Mouse (Mus musculus) lung, embryonic 14.5 days (tissue): ENCODE measurements around the gene Ola1. TPM values are rescaled to one million over a fixed set of nuclear protein-coding genes. Genes with fewer than 3 reads are reported as not detected.
A peak's percentile ranks its signal among the peaks of the same experiment; 100 is the strongest.

Experiments
- ATAC-seq: fragments of 200-750 bp; cut with Nextera tagmentation; 2 replicates; pipeline ENCODE4 v1.8.0; 2017; ENCODE audit warnings: mild to moderate bottlenecking, moderate TSS enrichment, moderate library complexity; ENCODE audit not compliant: insufficient read depth
- DNase-seq: peaks from one replicate; pipeline ENCODE4 v3.0.0-alpha.2; 2015
- H3K27ac ChIP-seq: fragments of 300-500 bp; sonication (generic); 2 replicates; pipeline ENCODE4 v1.5.1; 2014; ENCODE audit warnings: low read depth, mild to moderate bottlenecking, moderate library complexity
- H3K27me3 ChIP-seq: fragments of 300-500 bp; sonication (generic); 2 replicates; pipeline ENCODE4 v1.6.1; 2014; ENCODE audit warnings: low read length, control low read depth; ENCODE audit not compliant: insufficient read depth
- H3K36me3 ChIP-seq: fragments of 300-500 bp; sonication (generic); 2 replicates; pipeline ENCODE4 v1.6.1; 2014; ENCODE audit warnings: control low read depth; ENCODE audit not compliant: insufficient read depth
- H3K4me1 ChIP-seq: fragments of 300-500 bp; sonication (generic); 2 replicates; pipeline ENCODE4 v1.6.1; 2014; ENCODE audit warnings: antibody characterized with exemption, control low read depth; ENCODE audit not compliant: insufficient read depth
- H3K4me2 ChIP-seq: fragments of 300-500 bp; sonication (generic); 2 replicates; pipeline ENCODE4 v1.6.1; 2014; ENCODE audit warnings: mild to moderate bottlenecking
- H3K4me3 ChIP-seq: fragments of 300-500 bp; sonication (generic); 2 replicates; pipeline ENCODE4 v1.5.1; 2014; ENCODE audit warnings: low read depth, low read length
- H3K9ac ChIP-seq: fragments of 300-500 bp; sonication (generic); 2 replicates; pipeline ENCODE4 v1.6.1; 2014
- H3K9me3 ChIP-seq: fragments of 300-500 bp; sonication (generic); 2 replicates; pipeline ENCODE4 v1.6.1; 2016; ENCODE audit warnings: low read depth, low read length, control low read depth
- CTCF ChIP-seq: IDR thresholded peaks from 2 replicates; pipeline ENCODE4 v1.5.1; 2016; ENCODE audit warnings: antibody characterized with exemption, low read depth
- WGBS: fragments of 180-500 bp; shearing (Covaris S2); extraction: QIAGEN DNeasy Blood & Tissue Kit; methylation state at CpG from one replicate; pipeline ENCODE4 v1.1.7; 2014; 5-methylcytosine and 5-hydroxymethylcytosine counted together
- polyA plus RNA-seq: library from polyadenylated mRNA; unstranded; fragments of >200 nt; fragmentation: Nextera tagmentation; extraction: Ambion mirVana; gene quantifications from 2 replicates; pipeline ENCODE4 v1.2.1, GENCODE M21; 2014

Gene Ola1
- polyA plus RNA-seq, 1 experiment from 2014 or later: 79.2 TPM

- H3K27me3 ChIP-seq: no peaks in the 10 kb centered on the region
- no peaks in the 10 kb centered on the region for H3K36me3 ChIP-seq
- H3K4me2 ChIP-seq: no peak overlapping the region
- 70% methylated on average over 5 of the region's 5 CpGs for WGBS
- no peaks in the 10 kb centered on the region for H3K9me3 ChIP-seq
- ATAC-seq (no peak), DNase-seq (no peak)
- H3K4me1 ChIP-seq: no peaks in the 10 kb centered on the region
- no peak overlapping the region for H3K27ac ChIP-seq
- no peak for TF ChIP-seq CTCF
- no peak overlapping the region for H3K9ac ChIP-seq
- no peak overlapping the region for H3K4me3 ChIP-seq
Measured at GRCm38 (mm10) chr2:73107089-73107488, 111.6 kb downstream of the Ola1 start.

- TF ChIP-seq CTCF: peak; percentile 24; the same call in 1 of the 2 replicates
- H3K9ac ChIP-seq: no peak overlapping the region
- no peaks in the 10 kb centered on the region for H3K27me3 ChIP-seq
- DNase-seq (peak; percentile 35), ATAC-seq (no peak)
- 66% methylated on average over 3 of the region's 3 CpGs for WGBS
- H3K36me3 ChIP-seq: no peaks in the 10 kb centered on the region; the same call in 1 of the 2 replicates
- no peak overlapping the region for H3K27ac ChIP-seq
- no peak overlapping the region for H3K4me2 ChIP-seq
- H3K4me3 ChIP-seq: no peak overlapping the region
- no peaks in the 10 kb centered on the region for H3K4me1 ChIP-seq
- no peaks in the 10 kb centered on the region for H3K9me3 ChIP-seq
Measured at GRCm38 (mm10) chr2:73096491-73096890, 122.2 kb downstream of the Ola1 start.

DNA sequence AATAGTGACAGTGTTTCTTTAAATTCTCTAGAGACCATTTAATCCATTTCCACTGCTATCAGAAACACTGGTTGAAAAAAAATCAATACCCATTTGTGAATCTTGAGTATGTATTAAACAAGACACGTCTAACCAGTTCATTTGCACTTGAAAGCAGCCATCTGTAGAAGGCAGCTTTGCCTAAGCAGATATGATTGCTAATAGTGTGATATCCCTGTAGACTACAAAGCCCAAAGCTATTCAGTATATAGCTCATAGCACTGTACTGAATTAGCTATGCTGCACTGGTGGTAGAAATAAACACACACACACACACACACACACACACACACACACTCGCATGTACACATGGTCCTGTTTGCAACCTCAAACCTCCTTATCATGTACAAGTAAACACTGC is 123.4 kb downstream of the Ola1 start:
- no peak overlapping the region for H3K4me2 ChIP-seq
- no peaks in the 10 kb centered on the region; the same call in 1 of the 2 replicates for H3K36me3 ChIP-seq
- H3K4me1 ChIP-seq: no peaks in the 10 kb centered on the region
- no peak overlapping the region for H3K27ac ChIP-seq
- no peak overlapping the region for H3K9ac ChIP-seq
- WGBS: 42% methylated on average over 2 of the region's 2 CpGs
- no peak overlapping the region for H3K4me3 ChIP-seq
- TF ChIP-seq CTCF: no peak
- H3K9me3 ChIP-seq: no peaks in the 10 kb centered on the region
- no peak for DNase-seq
- no peaks in the 10 kb centered on the region for H3K27me3 ChIP-seq
- no peak for ATAC-seq

DNA sequence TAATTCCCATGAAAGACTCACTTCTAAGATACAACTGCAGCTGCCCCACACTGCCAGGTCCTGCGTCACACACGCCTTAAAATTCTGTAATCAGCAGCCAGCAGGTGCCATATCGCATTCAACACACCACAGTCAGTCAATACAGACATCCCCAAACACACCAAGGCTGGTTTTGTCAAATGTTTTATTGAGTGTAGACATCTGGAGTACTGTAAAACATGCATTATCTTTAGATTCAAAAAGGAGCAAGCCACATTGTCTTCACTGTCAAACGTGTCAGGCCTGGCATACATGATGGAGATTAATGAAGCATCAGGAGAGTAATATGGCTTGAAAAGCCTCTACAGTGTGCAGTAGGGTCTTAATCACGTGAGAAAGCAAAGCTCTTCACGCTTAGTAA is 125.7 kb downstream of the Ola1 start:
- Histone ChIP-seq H3K9ac (no peak overlapping the region), H3K27me3 (no peaks in the 10 kb centered on the region), H3K27ac (no peak overlapping the region), H3K9me3 (no peaks in the 10 kb centered on the region), H3K4me3 (no peak overlapping the region), H3K36me3 (no peaks in the 10 kb centered on the region; the same call in 1 of the 2 replicates), H3K4me1 (no peaks in the 10 kb centered on the region), H3K4me2 (no peak overlapping the region)
- no peak for TF ChIP-seq CTCF
- ATAC-seq (no peak), DNase-seq (no peak)
- WGBS: 63% methylated on average over 6 of the region's 6 CpGs

- no peaks in the 10 kb centered on the region; the same call in 1 of the 2 replicates for H3K36me3 ChIP-seq
- 84% methylated on average over 8 of the region's 8 CpGs for WGBS
- no peaks in the 10 kb centered on the region for H3K9me3 ChIP-seq
- H3K27me3 ChIP-seq: no peaks in the 10 kb centered on the region
- ATAC-seq: no peak
- H3K27ac ChIP-seq: no peak overlapping the region
- H3K4me3 ChIP-seq: no peak overlapping the region
- TF ChIP-seq CTCF: no peak
- H3K9ac ChIP-seq: no peak overlapping the region
- no peak for DNase-seq
- no peaks in the 10 kb centered on the region for H3K4me1 ChIP-seq
- H3K4me2 ChIP-seq: no peak overlapping the region
Measured at GRCm38 (mm10) chr2:73091302-73091701, 127.4 kb downstream of the Ola1 start.

- ATAC-seq (no peak), DNase-seq (no peak)
- Histone ChIP-seq H3K27ac (no peak overlapping the region), H3K4me2 (no peak overlapping the region), H3K9ac (no peak overlapping the region), H3K4me3 (no peak overlapping the region), H3K36me3 (no peaks in the 10 kb centered on the region; the same call in 1 of the 2 replicates), H3K9me3 (no peaks in the 10 kb centered on the region), H3K4me1 (0 out of 2 replicates have a peak, but pooled peaks cover 10% of the 10 kb centered on the region), H3K27me3 (no peaks in the 10 kb centered on the region)
- TF ChIP-seq CTCF: no peak
- WGBS: 56% methylated on average over 3 of the region's 3 CpGs
Measured at GRCm38 (mm10) chr2:73087641-73088040, 131.1 kb downstream of the Ola1 start.

- DNase-seq: peak; percentile 83
- Histone ChIP-seq H3K27ac (no peak overlapping the region), H3K36me3 (no peaks in the 10 kb centered on the region), H3K9ac (no peak overlapping the region), H3K4me3 (no peak overlapping the region), H3K9me3 (no peaks in the 10 kb centered on the region), H3K4me2 (no peak overlapping the region), H3K4me1 (0 out of 2 replicates have a peak, but pooled peaks cover 10% of the 10 kb centered on the region), H3K27me3 (no peaks in the 10 kb centered on the region)
- 18% methylated on average over 8 of the region's 8 CpGs for WGBS
- peak; percentile 77 for ATAC-seq
- no peak for TF ChIP-seq CTCF
Measured at GRCm38 (mm10) chr2:73085669-73086304, 132.9 kb downstream of the Ola1 start.
